In genomic region chr12:108049625-108050024, GRCm38 (mm10) we compare ENCODE assay signal across 13 mouse cellular contexts. TPM values are rescaled to one million over a fixed set of nuclear protein-coding genes. Genes with fewer than 3 reads are reported as not detected.
DNase-seq lines count a peak whose midpoint lies in the region; ATAC-seq lines count a peak whose summit lies in the region.
"Had no signal": no experiment of that assay in that cellular context is flagged by ENCODE, and none has a peak within 500 bp of the region (broad histone marks: within the 10 kb centered on the region; RNA-seq: fewer than 3 reads in every experiment).

No protein-coding gene starts in this region.

- 64% methylated on average over 13 of the region's 13 CpGs for WGBS in embryonic facial prominence, embryonic 13.5 days
- 84% methylated on average over 13 of the region's 13 CpGs for WGBS in embryonic facial prominence, embryonic 10.5 days
- WGBS in embryonic facial prominence, embryonic 14.5 days: 59% methylated on average over 13 of the region's 13 CpGs
- WGBS in heart, embryonic 16.5 days: 55% methylated on average over 13 of the region's 13 CpGs

- peaks cover 8% of the 10 kb centered on the region; the same call in 1 of the 2 replicates for H3K4me1 ChIP-seq in embryonic facial prominence, embryonic 13.5 days
- peaks cover 27% of the 10 kb centered on the region for H3K4me1 ChIP-seq in embryonic facial prominence, embryonic 10.5 days
- no peaks in the 10 kb centered on the region for H3K4me1 ChIP-seq in embryonic facial prominence, embryonic 14.5 days (ENCODE audit: control insufficient read depth, insufficient read depth, low read length)
- H3K4me1 ChIP-seq in heart, embryonic 16.5 days (ENCODE audit: control insufficient read depth, insufficient read depth, low read length): no peaks in the 10 kb centered on the region

- 0 out of 2 replicates have a peak overlapping the region, but pooled peaks have one; percentile 44 for H3K9ac ChIP-seq in embryonic facial prominence, embryonic 13.5 days
- H3K9ac ChIP-seq in embryonic facial prominence, embryonic 14.5 days (ENCODE audit: low read depth, low read length): 0 out of 2 replicates have a peak overlapping the region, but pooled peaks have one; percentile 11
- H3K9ac ChIP-seq in heart, embryonic 16.5 days (ENCODE audit: low read length): no peak overlapping the region
- H3K9ac ChIP-seq: embryonic facial prominence, embryonic 12.5 days had no signal

- no peak overlapping the region for H3K4me3 ChIP-seq in embryonic facial prominence, embryonic 13.5 days
- H3K4me3 ChIP-seq in embryonic facial prominence, embryonic 10.5 days: no peak overlapping the region
- no peak overlapping the region for H3K4me3 ChIP-seq in embryonic facial prominence, embryonic 14.5 days (ENCODE audit: low read depth, low read length)
- H3K4me3 ChIP-seq in heart, embryonic 16.5 days (ENCODE audit: low read length): no peak overlapping the region
- H3K4me3 ChIP-seq: embryonic facial prominence, embryonic 12.5 days; hindbrain, embryonic 10.5 days had no signal

- no peak overlapping the region for H3K27ac ChIP-seq in embryonic facial prominence, embryonic 13.5 days
- no peak overlapping the region for H3K27ac ChIP-seq in embryonic facial prominence, embryonic 10.5 days (replicated peaks)
- no peak overlapping the region for H3K27ac ChIP-seq in embryonic facial prominence, embryonic 14.5 days (replicated peaks; ENCODE audit: low read depth, low read length)
- H3K27ac ChIP-seq in heart, embryonic 16.5 days (ENCODE audit: low read length): no peak overlapping the region
- H3K27ac ChIP-seq: embryonic facial prominence, embryonic 12.5 days; hindbrain, embryonic 10.5 days had no signal

- no peak for ATAC-seq in embryonic facial prominence, embryonic 13.5 days (ENCODE audit: insufficient number of reproducible peaks, insufficient read depth, low FRiP score, low TSS enrichment, low read depth)
- ATAC-seq in embryonic facial prominence, embryonic 14.5 days (ENCODE audit: low read depth): no peak
- peak; percentile 69 for ATAC-seq in heart, embryonic 16.5 days (replicated peaks; ENCODE audit: extremely low read depth, insufficient read depth, low FRiP score)
- ATAC-seq in megakaryocyte progenitor cell, adult 5-6 weeks (replicated peaks; ENCODE audit: poor library complexity): no peak

- H3K9me3 ChIP-seq in embryonic facial prominence, embryonic 13.5 days: no peaks in the 10 kb centered on the region
- no peaks in the 10 kb centered on the region for H3K9me3 ChIP-seq in embryonic facial prominence, embryonic 10.5 days
- H3K9me3 ChIP-seq in embryonic facial prominence, embryonic 14.5 days (ENCODE audit: control insufficient read depth, low read length): no peaks in the 10 kb centered on the region
- H3K9me3 ChIP-seq in heart, embryonic 16.5 days (replicated peaks; ENCODE audit: control insufficient read depth, low read length): no peaks in the 10 kb centered on the region
- H3K9me3 ChIP-seq: embryonic facial prominence, embryonic 12.5 days; hindbrain, embryonic 10.5 days had no signal

- no peaks in the 10 kb centered on the region for H3K36me3 ChIP-seq in embryonic facial prominence, embryonic 13.5 days
- no peaks in the 10 kb centered on the region for H3K36me3 ChIP-seq in embryonic facial prominence, embryonic 10.5 days (replicated peaks)
- H3K36me3 ChIP-seq in embryonic facial prominence, embryonic 14.5 days (ENCODE audit: control insufficient read depth, insufficient read depth, low read length): no peaks in the 10 kb centered on the region
- H3K36me3 ChIP-seq in heart, embryonic 16.5 days (ENCODE audit: control insufficient read depth, insufficient read depth): no peaks in the 10 kb centered on the region
- H3K36me3 ChIP-seq: embryonic facial prominence, embryonic 12.5 days; hindbrain, embryonic 10.5 days had no signal

- no peaks in the 10 kb centered on the region for H3K27me3 ChIP-seq in embryonic facial prominence, embryonic 13.5 days
- no peaks in the 10 kb centered on the region for H3K27me3 ChIP-seq in embryonic facial prominence, embryonic 10.5 days (replicated peaks; ENCODE audit: low read depth, poor library complexity, severe bottlenecking)
- no peaks in the 10 kb centered on the region for H3K27me3 ChIP-seq in embryonic facial prominence, embryonic 14.5 days (replicated peaks; ENCODE audit: control insufficient read depth, insufficient read depth, low read length)
- no peaks in the 10 kb centered on the region for H3K27me3 ChIP-seq in heart, embryonic 16.5 days (ENCODE audit: control insufficient read depth, insufficient read depth, low read length)
- H3K27me3 ChIP-seq: embryonic facial prominence, embryonic 12.5 days had no signal

- DNase-seq in embryonic facial prominence, embryonic 10.5 days (ENCODE audit: low spot score): no peak
- DNase-seq in kidney, postnatal 4 days: peak; percentile 20 to 24
- DNase-seq in kidney, adult 9 months: no peak
- peak; percentile 43 for DNase-seq in embryonic facial prominence, embryonic 14.5 days (ENCODE audit: low spot score)
- no peak for DNase-seq in embryo, embryonic 10 days (ENCODE audit: low spot score)
- DNase-seq: adrenal gland, adult 8-10 months; cerebellum, adult 2 months had no signal

- H3K4me2 ChIP-seq in embryonic facial prominence, embryonic 13.5 days: no peak overlapping the region
- H3K4me2 ChIP-seq in embryonic facial prominence, embryonic 14.5 days (ENCODE audit: low read depth, low read length): no peak overlapping the region
- H3K4me2 ChIP-seq in heart, embryonic 16.5 days (ENCODE audit: low read depth, low read length): peak overlapping the region; percentile 23; the same call in 1 of the 2 replicates
- H3K4me2 ChIP-seq: embryonic facial prominence, embryonic 12.5 days had no signal

RNA-seq across cellular contexts. Expression of gene Bcl11b, which starts 46.2 kb away (rescaled TPM):
- 35.7 and 40.6 TPM in 2 replicates for polyA plus RNA-seq in embryonic facial prominence, embryonic 13.5 days (2015; fragmentation: Nextera tagmentation; extraction: Ambion mirVana)
- 7.3 and 10.4 TPM in 2 replicates for polyA plus RNA-seq in embryonic facial prominence, embryonic 10.5 days (2016; fragmentation: Nextera tagmentation; extraction: Ambion mirVana)
- 16.5 and 20.7 TPM in 2 replicates for polyA plus RNA-seq in embryonic facial prominence, embryonic 14.5 days (2014; fragmentation: Nextera tagmentation; extraction: Ambion mirVana)
- polyA plus RNA-seq in heart, embryonic 16.5 days (2015; fragmentation: Nextera tagmentation; extraction: Ambion mirVana): 6.3 and 9.0 TPM in 2 replicates
- total RNA-seq in megakaryocyte progenitor cell, adult 5-6 weeks (2015): 0.02 TPM in 1 of 2 replicates, not detected in the other
- 0.24 and 0.33 TPM in 2 replicates for total RNA-seq in megakaryocyte progenitor cell, adult 5-6 weeks (2017)
- total RNA-seq: MEL had no signal

Comparison
In these comparisons a context has a peak if more than half of its experiments do, and no peak if none do; other contexts are left out.
1. DNase-seq: peak in kidney, postnatal 4 days (2 of 2) and embryonic facial prominence, embryonic 14.5 days (single experiment); none in embryonic facial prominence, embryonic 10.5 days (single experiment), kidney, adult 9 months (single experiment) and embryo, embryonic 10 days (single experiment).